Mouse (Mus musculus) mature B cell (primary cell): ENCODE data around the gene Zbtb37.
"Not testable (repeated sequence)": the region's sequence is repeated elsewhere in the genome, so short reads cannot be mapped to it uniquely, and the experiment has no call there.

Source experiments
- in situ Hi-C: fragments of 300-500 bp; cut with MboI; formaldehyde crosslinking; loops from 2 replicates; pipeline ENCODE4 v1.14.3; 2019

Zbtb37 gene

DNA sequence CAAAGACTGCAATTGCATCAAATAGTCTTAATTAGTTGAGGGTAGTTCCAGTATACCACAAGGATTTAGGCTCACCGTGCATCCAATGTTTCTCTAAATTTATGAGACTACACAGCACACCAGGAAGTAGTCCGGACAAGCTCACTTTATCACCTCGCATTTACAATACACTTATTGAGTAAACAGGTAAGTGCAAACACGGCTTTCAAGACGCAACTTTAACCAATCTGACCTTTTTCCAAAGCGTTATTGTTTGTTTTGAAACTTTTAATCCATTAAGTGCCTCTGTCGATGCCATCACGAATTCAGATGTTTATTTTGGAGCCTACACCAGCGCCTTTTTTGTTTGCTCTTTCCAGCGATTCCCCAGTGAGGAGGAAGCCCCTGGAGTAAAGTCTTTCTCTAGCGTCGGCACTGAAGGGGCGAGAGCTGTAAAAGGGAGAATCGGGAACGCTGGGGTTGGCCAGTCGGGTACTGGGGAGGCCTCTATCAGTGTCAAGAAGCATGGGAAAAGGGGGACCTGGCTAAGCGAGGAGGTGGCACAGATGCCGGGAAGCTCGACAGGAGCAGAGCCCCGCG, 704 bp downstream of the Zbtb37 start:
- in situ Hi-C loops: no loop called here

GRCm38 (mm10) chr1:161032345-161032744, 2.3 kb downstream of the Zbtb37 start:
- in situ Hi-C loops: no loop called here

DNA sequence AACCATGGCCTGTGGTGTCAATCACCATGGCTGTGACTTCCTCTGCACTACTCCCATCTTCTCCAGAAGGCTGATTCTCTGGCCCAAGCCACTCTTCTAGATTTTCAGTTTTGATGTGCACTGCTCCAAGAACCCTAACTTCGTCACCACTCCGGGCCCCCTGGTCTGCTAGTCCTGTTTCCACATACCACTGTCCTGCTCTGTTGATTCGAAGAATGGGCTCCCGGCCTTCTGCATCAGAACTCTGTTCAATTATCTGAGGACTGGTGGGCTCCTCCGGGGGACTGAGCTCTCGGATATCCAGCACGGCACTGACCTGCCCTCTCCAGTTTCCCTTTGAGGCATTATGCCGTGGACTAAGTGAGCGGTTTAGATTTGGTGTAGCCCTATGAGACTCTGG, 2.8 kb downstream of the Zbtb37 start:
- in situ Hi-C loops: no loop called here

DNA sequence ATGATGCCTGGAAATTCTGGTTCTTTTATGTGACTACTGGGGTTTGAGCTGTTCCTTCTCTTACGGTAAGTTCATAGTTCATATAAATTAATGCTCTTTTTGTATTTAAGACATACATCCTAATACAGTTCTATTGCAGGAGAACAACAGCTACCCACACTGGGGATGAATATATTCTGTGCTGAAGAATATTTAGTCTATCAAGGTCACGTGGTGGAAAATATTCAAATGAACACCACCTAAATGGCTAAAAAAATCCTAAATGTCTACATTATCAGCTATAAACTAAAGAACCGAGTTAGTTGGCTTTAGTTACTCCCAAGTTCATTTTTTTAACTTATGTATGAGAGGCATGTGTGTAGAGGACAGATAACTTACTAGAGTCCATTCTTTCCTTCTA, 4.6 kb downstream of the Zbtb37 start:
- in situ Hi-C loops: no loop called here

GRCm38 (mm10) chr1:161028427-161028826, 6.2 kb downstream of the Zbtb37 start:
- in situ Hi-C loops: not testable (repeated sequence)

DNA sequence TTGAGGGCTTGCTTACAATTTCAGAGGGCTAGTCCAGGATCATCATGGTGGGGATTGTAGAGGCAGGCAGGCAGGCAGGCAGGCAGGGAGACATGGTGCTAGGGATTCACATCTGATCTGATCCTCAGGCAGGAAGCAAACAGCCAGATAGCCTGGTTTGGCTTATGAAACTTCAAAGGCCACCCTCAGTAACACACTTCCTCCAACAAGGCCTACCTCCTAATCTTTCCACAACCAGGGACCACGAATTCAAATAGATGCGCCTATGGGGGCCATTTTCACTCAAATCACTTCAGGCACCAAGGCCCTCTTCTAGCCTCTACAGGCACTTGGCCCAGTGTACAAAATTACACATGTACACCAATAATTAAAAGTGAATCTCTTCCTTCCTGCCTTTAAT, 7.5 kb downstream of the Zbtb37 start:
- in situ Hi-C loops: no loop called here

DNA sequence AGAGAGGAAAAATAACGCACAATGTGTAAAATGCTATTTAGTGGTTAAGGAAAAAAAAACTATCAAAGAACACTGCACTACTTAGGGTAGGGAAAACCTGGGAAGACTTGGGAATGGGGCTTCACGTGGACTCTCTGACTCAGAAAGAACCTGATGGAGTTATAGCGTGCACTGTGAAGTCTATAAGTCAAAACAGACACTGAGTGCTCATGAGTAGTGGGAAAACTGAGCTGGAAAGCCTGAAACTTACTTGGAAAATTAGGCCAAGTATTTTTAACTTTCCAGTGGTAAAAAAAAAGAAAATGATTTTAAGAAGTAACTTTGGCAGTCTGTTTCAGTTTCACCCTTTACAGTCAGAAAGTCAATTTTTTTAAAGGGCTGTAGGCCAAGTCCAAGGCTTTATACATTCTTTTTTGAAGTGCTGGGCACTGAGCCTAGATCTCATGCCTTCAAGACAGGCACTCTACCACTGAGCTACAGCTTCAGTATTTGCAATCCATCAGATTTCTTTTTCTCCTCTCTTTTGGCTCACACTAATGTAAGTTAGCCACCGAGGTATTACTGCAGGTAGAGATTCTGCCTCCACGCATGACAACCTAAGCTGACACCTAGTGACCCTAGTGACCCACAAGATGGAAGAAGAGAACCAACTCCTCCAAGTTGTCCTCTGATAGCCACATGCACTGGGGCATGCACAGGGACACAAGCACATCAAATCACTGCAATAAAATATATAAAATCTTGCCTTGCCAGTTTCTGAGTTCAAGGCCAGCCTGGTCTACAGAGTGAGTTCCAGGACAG, 9.0 kb downstream of the Zbtb37 start:
- in situ Hi-C loops: no loop called here

GRCm38 (mm10) chr1:161020051-161020450, 14.6 kb downstream of the Zbtb37 start:
- in situ Hi-C loops: no loop called here

DNA sequence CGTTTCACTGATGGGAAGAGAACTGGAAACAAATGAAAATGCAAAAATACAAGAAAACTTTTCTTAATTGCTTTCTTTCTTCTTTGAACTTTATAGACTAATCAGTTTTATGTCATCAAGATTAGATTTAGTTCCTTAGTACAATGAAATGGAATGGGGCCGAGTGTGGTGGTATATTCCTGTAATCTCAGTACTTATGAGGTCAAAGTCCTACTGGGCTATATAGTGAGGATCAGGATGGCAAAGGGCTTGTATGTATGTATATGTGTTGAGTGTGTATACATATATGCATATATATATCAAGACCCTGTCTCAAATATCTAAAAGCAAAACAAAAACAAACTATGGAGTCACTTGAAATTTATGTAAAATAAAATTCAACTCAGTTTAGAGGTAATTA, 18.3 kb downstream of the Zbtb37 start:
- in situ Hi-C loops: no loop called here

- in situ Hi-C loops: no loop called here
Observed at GRCm38 (mm10) chr1:161010436-161010835, 24.2 kb downstream of the Zbtb37 start.

DNA sequence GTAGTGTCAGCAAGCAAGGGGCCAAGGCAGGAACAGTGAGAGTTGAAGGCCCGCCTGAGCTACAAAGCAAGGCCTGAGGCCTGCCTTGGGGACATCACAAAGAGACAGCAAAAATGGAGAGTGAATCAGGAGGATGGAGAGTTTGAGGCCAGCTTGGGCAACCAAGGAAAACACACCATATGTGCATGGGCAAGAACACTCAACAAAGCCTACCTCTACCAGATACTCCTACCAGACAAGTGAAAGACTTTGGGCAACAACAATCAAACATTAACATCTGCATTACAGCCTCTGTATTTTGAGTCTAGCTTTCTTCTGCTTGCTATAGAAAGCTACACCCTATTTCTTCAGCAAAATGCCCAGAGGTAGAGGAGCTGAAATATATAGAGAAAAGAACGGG, 26.6 kb downstream of the Zbtb37 start:
- in situ Hi-C loops: no loop called here

GRCm38 (mm10) chr1:161006471-161006870, 28.2 kb downstream of the Zbtb37 start:
- in situ Hi-C loops: no loop called here

GRCm38 (mm10) chr1:161005526-161005925, 29.1 kb downstream of the Zbtb37 start:
- in situ Hi-C loops: no loop called here

DNA sequence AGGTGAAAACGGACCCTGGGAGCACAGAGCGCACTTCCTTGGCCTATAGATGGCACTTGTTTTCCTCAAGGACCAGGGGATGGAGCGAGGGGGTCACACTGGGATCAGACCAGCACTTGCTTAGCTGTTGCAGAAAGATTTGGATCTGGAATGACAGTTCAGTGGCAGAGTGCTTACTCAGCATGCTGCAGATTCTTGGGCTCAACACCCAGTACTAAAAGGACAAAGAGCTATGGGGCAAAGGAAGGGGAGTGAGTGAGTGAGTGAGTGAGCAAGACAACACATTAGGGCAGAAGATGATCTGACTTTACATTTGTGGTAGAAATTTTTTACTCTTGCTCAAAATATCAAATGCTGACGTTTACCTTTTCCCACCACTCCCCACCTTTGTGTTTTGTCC, 29.7 kb downstream of the Zbtb37 start:
- in situ Hi-C loops: no loop called here

DNA sequence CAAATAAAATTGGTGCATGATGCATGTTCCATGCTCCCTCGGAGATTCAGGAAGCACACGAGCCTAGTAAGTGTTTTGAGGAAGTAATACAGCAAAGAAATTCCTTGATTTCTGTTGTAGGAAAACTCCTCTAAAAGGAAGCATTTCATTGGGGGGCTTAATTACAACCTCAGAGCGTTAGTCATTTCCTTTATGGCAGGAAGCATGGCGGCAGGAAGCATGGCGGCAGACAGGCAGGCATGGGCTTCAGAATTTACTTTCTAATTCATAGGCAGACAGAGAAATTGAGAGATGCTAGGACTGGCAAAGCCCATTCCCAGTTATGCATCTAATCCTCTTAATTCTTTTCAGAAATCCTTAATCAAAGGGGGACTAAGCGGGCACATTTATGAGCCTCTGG, 40.8 kb downstream of the Zbtb37 start:
- in situ Hi-C loops: no loop called here

DNA sequence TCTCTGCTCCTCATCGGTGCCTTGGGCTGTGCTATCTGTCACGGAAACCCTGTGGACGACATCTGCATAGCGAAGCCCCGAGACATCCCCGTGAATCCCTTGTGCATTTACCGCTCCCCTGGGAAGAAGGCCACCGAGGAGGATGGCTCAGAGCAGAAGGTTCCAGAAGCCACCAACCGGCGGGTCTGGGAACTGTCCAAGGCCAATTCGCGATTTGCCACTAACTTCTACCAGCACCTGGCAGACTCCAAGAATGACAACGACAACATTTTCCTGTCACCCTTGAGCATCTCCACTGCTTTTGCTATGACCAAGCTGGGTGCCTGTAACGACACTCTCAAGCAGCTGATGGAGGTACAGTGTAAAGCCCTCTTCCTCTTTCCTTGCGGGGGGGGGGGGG, 45.3 kb downstream of the Zbtb37 start:
- in situ Hi-C loops: no loop called here

DNA sequence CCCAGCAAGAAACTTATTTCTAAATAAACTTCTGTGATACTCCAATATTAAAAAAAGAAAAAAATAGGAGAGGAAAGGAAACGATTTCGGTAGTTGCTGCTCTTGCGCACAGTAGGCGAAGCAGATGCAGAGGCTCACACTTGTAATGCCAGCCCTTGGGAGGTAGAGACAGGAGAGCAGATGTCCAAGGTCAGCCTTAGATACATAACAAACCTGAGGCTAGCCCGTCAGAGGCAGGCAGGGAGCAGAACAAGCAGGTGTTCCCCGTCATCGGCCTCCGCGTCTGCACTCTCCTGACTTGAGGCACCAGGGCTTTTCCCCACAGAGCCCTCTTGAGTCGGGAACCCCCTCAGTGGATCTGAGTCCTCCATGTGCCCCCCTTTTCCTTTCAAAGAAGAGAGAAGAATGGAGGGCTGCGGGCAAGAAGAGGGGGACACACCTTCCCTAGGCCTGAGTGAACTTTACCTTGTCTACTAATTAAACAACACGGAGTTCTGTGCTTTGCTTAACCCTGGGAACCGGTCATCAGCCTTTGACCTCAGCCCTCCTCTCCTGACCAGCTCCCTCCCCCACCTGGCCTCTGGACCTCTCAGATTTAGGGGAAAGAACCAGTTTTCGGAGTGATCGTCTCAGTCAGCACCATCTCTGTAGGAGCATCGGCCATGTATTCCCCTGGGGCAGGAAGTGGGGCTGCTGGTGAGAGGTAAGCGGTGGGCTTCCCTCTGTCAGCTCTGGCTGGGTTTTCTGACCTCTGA, 47.6 kb downstream of the Zbtb37 start:
- in situ Hi-C loops: no loop called here

DNA sequence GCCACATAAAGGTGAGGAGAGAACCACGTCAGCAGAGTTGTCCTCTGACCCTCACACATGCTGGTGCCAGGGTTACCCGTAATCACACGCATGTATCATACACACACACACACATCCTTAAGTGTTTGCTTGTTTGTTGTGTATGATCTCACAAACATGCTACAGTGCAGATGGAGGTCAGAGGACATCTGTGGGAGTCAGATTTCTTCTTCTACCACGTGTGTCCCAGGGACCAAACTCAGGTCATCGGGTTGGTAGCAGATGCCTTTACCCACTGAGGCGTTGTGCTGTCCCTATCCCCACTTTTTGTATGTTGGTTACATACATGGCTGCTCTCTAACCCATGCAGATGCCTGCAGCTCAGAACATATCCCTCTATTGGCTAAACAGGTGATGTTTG, 49.2 kb downstream of the Zbtb37 start:
- in situ Hi-C loops: no loop called here

DNA sequence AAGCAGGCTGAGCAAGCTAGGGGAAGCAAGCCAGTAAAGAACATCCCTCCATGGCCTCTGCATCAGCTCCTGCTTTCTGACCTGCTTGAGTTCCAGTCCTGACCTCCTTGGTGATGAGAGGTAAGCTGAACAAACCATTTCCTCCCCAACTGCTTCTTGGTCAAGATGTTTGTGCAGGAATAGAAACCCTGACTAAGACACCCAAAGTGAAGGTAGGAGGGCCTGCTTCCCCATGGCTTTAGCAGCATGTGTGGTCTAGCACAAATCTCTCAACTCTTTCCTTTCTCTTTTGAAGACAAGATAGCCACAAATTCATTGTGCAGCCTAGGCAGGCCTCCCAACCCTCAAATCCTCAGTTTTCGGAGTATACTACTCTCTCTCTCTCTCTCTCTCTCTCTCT, 49.9 kb downstream of the Zbtb37 start:
- in situ Hi-C loops: not testable (repeated sequence)

DNA sequence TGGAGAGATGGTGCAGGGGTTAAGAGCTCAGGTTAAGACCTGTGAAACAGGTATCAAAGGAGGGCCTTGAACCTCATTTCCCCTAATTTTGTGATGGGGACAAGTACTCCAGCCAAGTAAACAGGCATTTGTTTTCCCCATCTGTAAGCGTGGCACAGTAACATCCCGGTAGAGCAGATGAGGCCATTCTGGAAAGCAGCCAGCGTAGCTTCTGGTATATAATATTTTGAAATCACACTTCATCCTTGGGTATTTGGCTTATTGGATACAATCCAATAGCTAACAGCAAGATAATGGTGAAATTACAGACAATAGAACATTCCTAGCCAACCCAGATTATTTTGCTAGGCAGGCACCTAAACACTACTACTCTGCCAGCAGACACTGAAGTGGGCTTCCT, 51.8 kb downstream of the Zbtb37 start:
- in situ Hi-C loops: no loop called here

- in situ Hi-C loops: no loop called here
Observed at GRCm38 (mm10) chr1:160981337-160981736, 53.3 kb downstream of the Zbtb37 start.

DNA sequence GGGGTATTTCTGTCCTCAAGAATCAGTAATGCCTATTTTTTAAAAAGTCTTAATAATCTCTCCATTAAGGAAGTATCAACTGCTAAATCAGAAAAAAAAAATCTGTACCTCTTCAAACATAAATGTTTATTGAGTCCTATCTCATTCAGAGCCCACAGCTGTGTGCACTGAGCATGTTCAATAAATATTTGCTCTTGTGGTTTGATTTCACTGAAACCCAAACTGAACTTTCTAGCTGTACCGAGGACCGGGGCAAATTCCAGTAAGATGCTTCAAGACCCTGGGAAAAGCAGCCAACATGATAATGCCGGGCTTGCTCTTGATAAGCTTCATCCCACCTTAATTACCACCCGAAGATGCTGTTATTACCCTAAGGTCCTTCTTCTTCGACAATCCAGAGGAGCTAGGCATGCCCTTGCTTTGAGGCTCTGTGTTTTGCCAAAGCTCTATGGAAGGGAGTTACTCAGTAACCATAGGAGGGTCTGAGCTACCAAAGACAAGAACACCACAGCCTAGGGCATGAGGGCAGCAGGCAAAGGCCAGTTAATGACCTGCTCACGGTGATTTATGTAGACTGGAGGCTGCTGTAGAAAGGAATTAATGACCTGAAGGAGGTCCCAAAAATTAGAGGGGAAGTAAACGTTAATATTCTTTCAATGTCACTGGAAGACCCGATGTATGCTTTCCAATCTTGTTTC, 54.0 kb downstream of the Zbtb37 start:
- in situ Hi-C loops: no loop called here
